Mouse (Mus musculus) intestine, postnatal 0 days (tissue): Measurements from ENCODE around the gene Pde4d. TPM values are rescaled to one million over a fixed set of nuclear protein-coding genes. Genes with fewer than 3 reads are reported as not detected.

Experiments
- ATAC-seq: fragments of 200-750 bp; cut with Nextera tagmentation; 2 replicates; pipeline ENCODE4 v1.8.0; 2017; ENCODE audit warnings: mild to moderate bottlenecking, moderate TSS enrichment, moderate library complexity
- H3K27ac ChIP-seq: fragments of 300-500 bp; sonication (generic); 2 replicates; pipeline ENCODE4 v1.5.1; 2014; ENCODE audit warnings: mild to moderate bottlenecking, low read depth, low read length, moderate library complexity
- H3K27me3 ChIP-seq: fragments of 300-500 bp; sonication (generic); replicated peaks from 2 replicates; pipeline ENCODE4 v1.6.1; 2014; ENCODE audit warnings: low read length, mixed read lengths; ENCODE audit not compliant: control insufficient read depth, insufficient read depth
- H3K36me3 ChIP-seq: fragments of 300-500 bp; sonication (generic); 2 replicates; pipeline ENCODE4 v1.6.1; 2014; ENCODE audit warnings: mild to moderate bottlenecking, moderate library complexity; ENCODE audit not compliant: control insufficient read depth, insufficient read depth
- H3K4me1 ChIP-seq: fragments of 300-500 bp; sonication (generic); replicated peaks from 2 replicates; pipeline ENCODE4 v1.6.1; 2014; ENCODE audit warnings: antibody characterized with exemption, low read length, mixed read lengths; ENCODE audit not compliant: control insufficient read depth, insufficient read depth
- H3K4me2 ChIP-seq: fragments of 300-500 bp; sonication (generic); replicated peaks from 2 replicates; pipeline ENCODE4 v1.6.1; 2014; ENCODE audit warnings: low read depth, mild to moderate bottlenecking, moderate library complexity
- H3K4me3 ChIP-seq: fragments of 300-500 bp; sonication (generic); 2 replicates; pipeline ENCODE4 v1.5.1; 2014; ENCODE audit warnings: low read depth, low read length
- H3K9ac ChIP-seq: fragments of 300-500 bp; sonication (generic); 2 replicates; pipeline ENCODE4 v1.6.1; 2014; ENCODE audit warnings: mild to moderate bottlenecking, low read depth, low read length
- H3K9me3 ChIP-seq: fragments of 300-500 bp; sonication (generic); 2 replicates; pipeline ENCODE4 v1.6.1; 2016; ENCODE audit warnings: mixed run types; ENCODE audit not compliant: control insufficient read depth
- CTCF ChIP-seq: sonication (generic); IDR thresholded peaks from 2 replicates; pipeline ENCODE4 v1.5.1; 2016; ENCODE audit warnings: low read depth, mild to moderate bottlenecking, control low read depth, antibody characterized with exemption, moderate library complexity
- WGBS: fragments of 180-500 bp; shearing (Covaris S2); extraction: QIAGEN DNeasy Blood & Tissue Kit; methylation state at CpG from one replicate; pipeline ENCODE4 v1.1.7; 2014; 5-methylcytosine and 5-hydroxymethylcytosine counted together
- polyA plus RNA-seq: library from polyadenylated mRNA; unstranded; fragments of >200 nt; fragmentation: Nextera tagmentation; extraction: Ambion mirVana; gene quantifications from 2 replicates; pipeline ENCODE4 v1.2.1, GENCODE M21; 2015

Gene Pde4d
- polyA plus RNA-seq, 1 experiment from 2014 or later = 17.8 TPM

- Histone ChIP-seq H3K9ac (no peak overlapping the region), H3K27me3 (no peaks in the 10 kb centered on the region), H3K36me3 (peaks cover 2% of the 10 kb centered on the region), H3K4me2 (no peak overlapping the region), H3K27ac (no peak overlapping the region), H3K4me1 (no peaks in the 10 kb centered on the region), H3K4me3 (no peak overlapping the region), H3K9me3 (no peaks in the 10 kb centered on the region)
- no peak for ATAC-seq
- 67% methylated on average over 4 of the region's 4 CpGs for WGBS
- no peak for TF ChIP-seq CTCF
Measured at GRCm38 (mm10) chr13:109957953-109958352, 1508.2 kb downstream of the Pde4d start.

DNA sequence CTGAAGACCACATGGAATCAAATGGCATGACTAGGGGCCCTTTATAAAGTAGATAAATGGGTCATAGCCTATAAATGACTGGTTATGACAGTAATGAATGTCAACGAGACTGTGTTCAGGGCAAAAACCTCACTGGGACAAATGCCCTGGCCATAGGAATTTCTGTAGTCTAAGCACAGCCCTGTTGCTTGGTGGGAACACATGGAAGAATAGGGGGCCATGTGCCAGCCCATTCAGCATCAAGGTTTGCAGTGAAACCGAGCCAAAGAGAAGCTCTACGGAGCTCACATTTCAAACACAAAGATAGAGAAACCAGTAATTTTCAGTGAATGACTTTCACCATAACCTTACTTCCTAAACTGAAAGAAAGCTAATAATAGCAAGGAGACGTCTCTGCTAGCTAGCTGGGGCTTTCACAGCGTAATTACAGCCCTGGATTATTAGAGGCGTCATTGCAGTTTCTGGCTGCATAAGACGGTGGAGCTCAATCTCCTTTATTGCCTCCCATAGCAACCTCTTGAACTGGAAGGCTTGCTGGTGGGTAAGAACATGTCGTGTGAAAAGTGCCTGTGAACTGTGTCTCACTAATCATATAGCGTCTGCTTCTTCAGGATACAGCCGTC, 1533.2 kb downstream of the Pde4d start:
- WGBS = 55% methylated on average over 10 of the region's 10 CpGs
- Histone ChIP-seq H3K4me2 (no peak overlapping the region), H3K9ac (no peak overlapping the region), H3K9me3 (no peaks in the 10 kb centered on the region), H3K27me3 (no peaks in the 10 kb centered on the region), H3K36me3 (no peaks in the 10 kb centered on the region), H3K27ac (no peak overlapping the region), H3K4me1 (no peaks in the 10 kb centered on the region), H3K4me3 (no peak overlapping the region)
- ATAC-seq = no peak
- TF ChIP-seq CTCF = no peak

GRCm38 (mm10) chr13:109985411-109985810, 1535.7 kb downstream of the Pde4d start:
- Histone ChIP-seq H3K9ac (no peak overlapping the region), H3K9me3 (no peaks in the 10 kb centered on the region), H3K4me3 (no peak overlapping the region), H3K4me2 (no peak overlapping the region), H3K27ac (no peak overlapping the region), H3K27me3 (no peaks in the 10 kb centered on the region), H3K36me3 (no peaks in the 10 kb centered on the region), H3K4me1 (no peaks in the 10 kb centered on the region)
- no peak for TF ChIP-seq CTCF
- WGBS = 85% methylated on average over 5 of the region's 5 CpGs
- no peak for ATAC-seq

DNA sequence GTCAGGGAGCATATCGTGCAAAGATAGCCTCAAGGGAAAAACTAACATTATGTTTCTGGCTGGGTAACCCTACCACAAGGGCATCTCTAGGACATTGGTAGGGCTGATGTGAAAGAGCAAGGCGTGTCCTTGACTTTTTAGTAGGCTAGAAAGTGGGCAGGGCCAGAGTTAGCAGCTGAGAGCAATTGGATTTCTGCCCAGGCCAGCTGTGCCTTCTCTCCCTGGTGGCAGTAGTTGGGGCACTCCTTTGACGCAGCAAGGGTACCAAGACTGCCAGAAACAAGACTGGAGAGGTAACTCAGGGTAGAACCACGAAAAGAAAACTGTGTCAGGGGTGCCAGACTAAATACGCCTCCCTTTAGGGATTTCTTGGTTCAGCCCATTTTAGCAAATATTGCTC, 1536.1 kb downstream of the Pde4d start:
- H3K9me3 ChIP-seq = no peaks in the 10 kb centered on the region
- 67% methylated on average over 5 of the region's 5 CpGs for WGBS
- H3K36me3 ChIP-seq = no peaks in the 10 kb centered on the region
- H3K4me1 ChIP-seq = no peaks in the 10 kb centered on the region
- no peak overlapping the region for H3K4me2 ChIP-seq
- H3K4me3 ChIP-seq = no peak overlapping the region
- H3K27me3 ChIP-seq = no peaks in the 10 kb centered on the region
- no peak for TF ChIP-seq CTCF
- H3K27ac ChIP-seq = no peak overlapping the region
- no peak overlapping the region for H3K9ac ChIP-seq
- no peak for ATAC-seq

- no peak overlapping the region for H3K9ac ChIP-seq
- TF ChIP-seq CTCF = no peak
- 59% methylated on average over 5 of the region's 5 CpGs for WGBS
- H3K36me3 ChIP-seq = no peaks in the 10 kb centered on the region
- no peaks in the 10 kb centered on the region for H3K27me3 ChIP-seq
- no peak overlapping the region for H3K4me3 ChIP-seq
- no peak overlapping the region for H3K4me2 ChIP-seq
- ATAC-seq = no peak
- no peaks in the 10 kb centered on the region for H3K4me1 ChIP-seq
- no peak overlapping the region for H3K27ac ChIP-seq
- no peaks in the 10 kb centered on the region for H3K9me3 ChIP-seq
Measured at GRCm38 (mm10) chr13:109992775-109993505, 1543.2 kb downstream of the Pde4d start.

DNA sequence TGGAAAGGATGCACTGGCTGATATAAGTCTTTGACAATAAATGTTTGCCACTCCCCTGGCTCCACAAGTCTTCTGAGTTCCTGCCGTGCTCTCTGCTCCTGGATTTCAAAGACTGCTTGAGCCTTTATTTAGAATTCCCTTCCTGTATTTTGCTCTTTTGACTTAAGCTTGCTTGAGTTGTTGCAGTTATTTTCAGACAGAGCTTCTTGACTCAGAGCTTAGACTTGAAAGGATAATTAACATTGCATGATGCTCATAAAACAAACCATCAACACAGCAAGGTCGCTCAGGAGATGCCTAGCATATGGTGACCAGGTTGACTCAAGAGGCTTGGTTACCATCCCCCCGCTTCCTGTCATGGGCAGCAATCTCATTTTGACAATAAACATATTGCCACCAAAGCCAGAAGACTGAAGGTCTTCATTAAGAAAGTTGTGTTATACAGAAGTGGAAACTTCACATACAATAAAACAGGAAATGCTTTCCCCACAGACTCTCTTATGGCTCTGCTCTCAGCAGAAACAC, 1544.6 kb downstream of the Pde4d start:
- no peaks in the 10 kb centered on the region for H3K27me3 ChIP-seq
- H3K9me3 ChIP-seq = no peaks in the 10 kb centered on the region
- H3K36me3 ChIP-seq = no peaks in the 10 kb centered on the region
- 79% methylated on average over 3 of the region's 3 CpGs for WGBS
- no peak overlapping the region for H3K4me2 ChIP-seq
- H3K9ac ChIP-seq = no peak overlapping the region
- TF ChIP-seq CTCF = no peak
- no peak overlapping the region for H3K4me3 ChIP-seq
- no peak for ATAC-seq
- H3K4me1 ChIP-seq = no peaks in the 10 kb centered on the region
- no peak overlapping the region for H3K27ac ChIP-seq
